8 mouse cellular contexts compared by ENCODE assay signal in the genomic region with DNA sequence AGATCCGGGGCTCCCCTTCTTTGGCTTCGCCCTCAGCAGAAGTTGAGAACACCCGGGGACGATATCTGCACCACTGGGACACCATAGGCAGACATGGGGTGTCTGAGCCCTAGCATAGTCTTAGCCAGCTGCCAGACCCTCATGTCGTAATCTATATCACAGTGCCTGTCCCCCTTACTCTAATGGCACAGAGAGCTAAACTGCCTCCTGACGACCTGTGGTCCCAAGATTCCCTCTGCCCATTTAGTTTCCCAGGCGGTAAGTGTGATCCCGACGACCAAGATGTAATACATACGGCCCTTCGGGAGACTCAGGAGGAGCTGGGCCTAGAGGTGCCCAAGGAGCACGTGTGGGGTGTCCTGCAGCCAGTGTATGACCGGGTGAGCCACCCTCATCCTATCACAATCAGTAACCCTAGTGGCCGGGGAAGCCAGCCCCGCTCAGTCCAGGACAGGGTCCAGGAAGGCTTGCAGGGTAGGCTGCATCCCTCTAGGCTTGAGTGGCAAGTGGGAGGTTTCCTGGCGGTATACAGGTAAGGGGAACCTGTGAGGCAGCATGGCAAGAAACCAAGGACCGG. TPM values are rescaled to one million over a fixed set of nuclear protein-coding genes. Genes with fewer than 3 reads are reported as not detected.
DNase-seq lines count a peak whose midpoint lies in the region; ATAC-seq lines count a peak whose summit lies in the region.

No protein-coding gene starts in this region.

- WGBS in forebrain, embryonic 13.5 days = 20% methylated on average over 17 of the region's 17 CpGs
- 25% methylated on average over 17 of the region's 17 CpGs for WGBS in liver, embryonic 13.5 days (ENCODE audit: insufficient replicate concordance)

- H3K4me1 ChIP-seq in forebrain, embryonic 13.5 days = peaks cover 17% of the 10 kb centered on the region
- H3K4me1 ChIP-seq in liver, embryonic 13.5 days (replicated peaks) = peaks cover 38% of the 10 kb centered on the region

- peak overlapping the region; percentile 83 for H3K4me2 ChIP-seq in forebrain, embryonic 13.5 days
- H3K4me2 ChIP-seq in liver, embryonic 13.5 days = peak overlapping the region; percentile 90

- peak overlapping the region; percentile 86 for H3K9ac ChIP-seq in forebrain, embryonic 13.5 days
- H3K9ac ChIP-seq in liver, embryonic 13.5 days = peak overlapping the region; percentile 84

- peak overlapping the region; percentile 95 for H3K27ac ChIP-seq in forebrain, embryonic 13.5 days
- H3K27ac ChIP-seq in liver, embryonic 13.5 days = peak overlapping the region; percentile 96

- peaks cover 8% of the 10 kb centered on the region; the same call in 1 of the 2 replicates for H3K27me3 ChIP-seq in forebrain, embryonic 13.5 days
- no peaks in the 10 kb centered on the region for H3K27me3 ChIP-seq in liver, embryonic 13.5 days

- peak overlapping the region; percentile 67 for H3K4me3 ChIP-seq in forebrain, embryonic 13.5 days
- H3K4me3 ChIP-seq in liver, embryonic 13.5 days (replicated peaks) = peak overlapping the region; percentile 81

- H3K9me3 ChIP-seq in forebrain, embryonic 13.5 days (replicated peaks) = no peaks in the 10 kb centered on the region
- H3K9me3 ChIP-seq in liver, embryonic 13.5 days (replicated peaks) = no peaks in the 10 kb centered on the region

- peak; percentile 17 for ATAC-seq in forebrain, embryonic 13.5 days
- peak; percentile 2; the same call in 1 of the 2 replicates for ATAC-seq in liver, embryonic 13.5 days (ENCODE audit: low read depth)

- peaks cover 10% of the 10 kb centered on the region for H3K36me3 ChIP-seq in forebrain, embryonic 13.5 days (ENCODE audit: poor library complexity, severe bottlenecking)
- H3K36me3 ChIP-seq in liver, embryonic 13.5 days = peaks cover 11% of the 10 kb centered on the region

- peak; percentile 37 to 42 for DNase-seq in cerebellum, postnatal 25 days
- no peak for DNase-seq in cerebellum, postnatal 4 days (ENCODE audit: low spot score in 2 of 2)
- peak; percentile 47 for DNase-seq in 416B (ENCODE audit: low read depth)
- DNase-seq in liver, embryonic 13.5 days = no peak
- DNase-seq in retina, postnatal 1 day = no peak
- DNase-seq in retina, embryonic 14.5 days (ENCODE audit: low spot score) = no peak
- DNase-seq in spleen, postnatal 10 days (ENCODE audit: low spot score in 2 of 2) = no peak

RNA-seq across cellular contexts. Expression of gene Gm49405, which starts 0.6 kb away (rescaled TPM):
- polyA plus RNA-seq in forebrain, embryonic 13.5 days (2015; fragmentation: Nextera tagmentation; extraction: Ambion mirVana) = 5.4 and 5.7 TPM in 2 replicates
- polyA plus RNA-seq in liver, embryonic 13.5 days (2015; fragmentation: Nextera tagmentation; extraction: Ambion mirVana) = 0.55 and 0.59 TPM in 2 replicates

RNA-seq across cellular contexts. Expression of gene Nudt8, which starts 0.7 kb away (rescaled TPM):
- 25.8 and 28.2 TPM in 2 replicates for polyA plus RNA-seq in forebrain, embryonic 13.5 days (2015; fragmentation: Nextera tagmentation; extraction: Ambion mirVana)
- polyA plus RNA-seq in liver, embryonic 13.5 days (2015; fragmentation: Nextera tagmentation; extraction: Ambion mirVana) = 13.8 and 15.9 TPM in 2 replicates

RNA-seq across cellular contexts. Expression of gene Doc2g, which starts 2.1 kb away (rescaled TPM):
- 5.5 and 5.7 TPM in 2 replicates for polyA plus RNA-seq in forebrain, embryonic 13.5 days (2015; fragmentation: Nextera tagmentation; extraction: Ambion mirVana)
- polyA plus RNA-seq in liver, embryonic 13.5 days (2015; fragmentation: Nextera tagmentation; extraction: Ambion mirVana) = 0.80 and 0.82 TPM in 2 replicates

RNA-seq across cellular contexts. Expression of gene Tbx10, which starts 8.5 kb away (rescaled TPM):
- polyA plus RNA-seq in forebrain, embryonic 13.5 days (2015; fragmentation: Nextera tagmentation; extraction: Ambion mirVana) = not detected in 2 replicates
- 0.47 and 0.54 TPM in 2 replicates for polyA plus RNA-seq in liver, embryonic 13.5 days (2015; fragmentation: Nextera tagmentation; extraction: Ambion mirVana)

RNA-seq across cellular contexts. Expression of gene Ndufv1, which starts 11.6 kb away (rescaled TPM):
- 202 and 216 TPM in 2 replicates for polyA plus RNA-seq in forebrain, embryonic 13.5 days (2015; fragmentation: Nextera tagmentation; extraction: Ambion mirVana)
- 171 and 174 TPM in 2 replicates for polyA plus RNA-seq in liver, embryonic 13.5 days (2015; fragmentation: Nextera tagmentation; extraction: Ambion mirVana)

Comparison
In these comparisons a context has a peak if more than half of its experiments do, and no peak if none do; other contexts are left out.
1. DNase-seq: peak in cerebellum, postnatal 25 days (2 of 2) and 416B (single experiment); none in cerebellum, postnatal 4 days (0 of 2), liver, embryonic 13.5 days (single experiment), retina, postnatal 1 day (single experiment), retina, embryonic 14.5 days (single experiment) and spleen, postnatal 10 days (0 of 2).